Mouse (Mus musculus) testis, adult 2 months (tissue): ENCODE measurements at regions not wholly inside any gene's neighbourhood (a gene's known extent, or its start where the extent isn't known, plus 50 kb on each side); places are given as distances from the start of the nearest gene placed in this dataset.

ENCODE experiments used
- CTCF ChIP-seq: fragments of 200-500 bp; IDR thresholded peaks from 2 replicates; pipeline ENCODE4 v1.5.1; 2012; ENCODE audit warnings: low read depth, mild to moderate bottlenecking, inconsistent platforms, low read length, moderate library complexity; ENCODE audit not compliant: control insufficient read depth, insufficient read depth, insufficient replicate concordance
- POLR2A ChIP-seq: fragments of 200-500 bp; IDR thresholded peaks from 2 replicates; pipeline ENCODE4 v1.6.1; 2012; ENCODE audit warnings: low read depth, mild to moderate bottlenecking, inconsistent platforms, low read length, moderate library complexity; ENCODE audit not compliant: control insufficient read depth

DNA sequence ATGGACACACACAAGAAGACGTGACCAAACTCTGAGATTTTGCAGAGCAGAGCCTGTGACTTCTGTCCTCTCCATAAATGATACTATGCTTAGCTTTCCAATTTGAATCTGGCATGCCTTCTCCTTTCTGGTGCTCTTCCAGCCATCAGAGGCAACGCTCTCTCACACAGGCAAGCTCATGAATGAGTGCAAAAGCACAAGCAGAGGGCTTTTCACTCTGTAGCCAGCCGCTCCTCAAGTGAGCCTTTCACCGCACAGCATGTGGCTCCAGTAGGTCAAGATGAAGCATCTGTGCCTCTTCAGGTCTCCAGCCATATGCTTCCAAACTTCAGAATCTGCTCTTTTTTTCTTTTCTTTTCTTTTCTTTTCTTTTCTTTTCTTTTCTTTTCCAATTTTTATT is 106.2 kb downstream of the Spry2 start:
- no peak for TF ChIP-seq POLR2A
- no peak for TF ChIP-seq CTCF
